Mouse (Mus musculus): Measurements from ENCODE around the gene Itgax.
"Not testable (repeated sequence)": the region's sequence is repeated elsewhere in the genome, so short reads cannot be mapped to it uniquely, and the experiment has no call there.

Itgax gene

DNA sequence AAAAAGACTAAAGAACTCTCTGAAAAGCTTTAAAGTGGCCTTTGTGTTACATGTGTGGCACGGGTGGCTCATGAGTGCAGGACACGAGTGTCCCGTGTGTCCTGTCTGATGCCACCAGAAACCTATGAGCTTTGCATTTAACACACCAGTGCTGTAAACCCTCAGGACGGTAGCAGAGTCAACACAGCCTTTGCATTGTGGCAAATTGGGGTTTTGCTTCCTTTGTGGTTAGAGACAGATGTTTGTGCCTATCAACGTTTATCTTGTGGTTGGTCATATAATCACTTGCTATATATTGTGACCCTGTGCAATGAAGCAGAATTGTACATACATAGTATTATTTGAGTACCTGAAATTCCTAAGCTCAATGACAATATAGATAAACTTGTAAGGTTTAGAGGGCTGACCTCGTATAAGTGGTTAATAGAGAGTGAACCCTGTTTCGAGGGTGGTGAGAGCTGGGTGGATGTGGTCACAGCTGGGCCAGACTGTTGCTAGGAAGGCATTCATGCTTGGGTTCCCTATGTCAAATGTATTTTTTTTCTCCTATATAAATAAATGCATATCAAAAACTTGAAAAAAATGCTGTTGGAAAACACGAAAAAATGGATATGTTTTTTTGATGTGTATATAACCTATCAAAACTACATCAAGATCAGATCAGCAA is 29.5 kb downstream of the Itgax start:
- not testable (repeated sequence) for DNase-seq (ENCODE audit: low spot score)

DNA sequence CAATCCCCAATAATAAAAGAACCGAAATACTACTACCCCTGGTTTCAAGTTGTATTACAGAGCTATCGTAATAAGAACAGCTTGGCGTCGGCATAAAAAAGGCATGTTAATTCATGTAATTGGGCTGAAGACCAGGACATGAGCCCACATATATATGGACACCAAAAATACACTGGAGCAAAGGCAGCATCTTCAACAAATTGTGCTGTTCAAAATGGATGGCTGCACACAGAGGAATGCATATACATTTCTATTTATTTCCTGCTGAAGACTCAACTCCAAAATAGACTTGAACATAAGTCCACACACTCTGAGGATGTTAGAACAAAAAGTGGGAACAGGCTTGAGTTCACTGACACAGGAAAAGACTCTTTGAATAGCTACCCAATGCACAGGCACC is 34.7 kb downstream of the Itgax start:
- no peak for DNase-seq (ENCODE audit: low spot score)

DNA sequence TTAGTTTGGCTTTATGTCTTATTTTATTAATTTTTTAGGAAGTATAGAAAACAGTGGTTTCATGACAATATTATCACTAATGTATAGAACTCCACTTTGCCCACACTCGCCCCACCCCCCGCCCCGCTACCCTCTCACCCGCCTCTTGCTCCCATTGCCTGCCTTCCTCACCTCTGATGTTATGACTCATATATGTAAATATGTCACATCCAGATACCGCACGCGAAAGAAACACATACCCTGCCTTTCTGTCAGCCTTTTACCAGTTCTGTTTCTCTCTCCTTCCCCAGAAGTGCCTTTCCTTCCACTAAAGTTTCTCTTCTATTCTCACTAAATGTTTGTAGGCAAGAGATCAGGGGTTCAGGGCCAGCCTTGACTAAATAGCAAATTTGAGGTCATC is 37.0 kb downstream of the Itgax start:
- no peak for DNase-seq (ENCODE audit: low spot score)

DNA sequence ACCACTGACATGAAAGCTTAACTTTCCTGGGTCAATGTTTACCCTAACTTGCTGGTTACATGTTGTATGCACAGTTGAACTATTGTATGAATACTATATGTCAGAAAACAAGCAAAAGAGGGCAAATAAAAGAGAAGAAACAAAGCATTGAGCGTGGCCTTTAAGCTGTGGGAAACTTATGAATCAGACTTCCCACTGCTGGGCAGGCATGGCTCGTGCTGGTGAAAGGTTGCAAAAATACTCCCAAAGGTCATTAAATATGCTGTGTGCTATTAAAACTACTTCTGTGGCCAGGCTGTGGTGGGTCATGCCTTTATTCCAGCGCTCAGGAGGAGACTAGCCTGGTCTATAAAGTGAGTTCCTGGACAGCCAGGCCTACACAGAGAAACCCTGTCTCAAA is 40.6 kb downstream of the Itgax start:
- no peak for DNase-seq (ENCODE audit: low spot score)

DNA sequence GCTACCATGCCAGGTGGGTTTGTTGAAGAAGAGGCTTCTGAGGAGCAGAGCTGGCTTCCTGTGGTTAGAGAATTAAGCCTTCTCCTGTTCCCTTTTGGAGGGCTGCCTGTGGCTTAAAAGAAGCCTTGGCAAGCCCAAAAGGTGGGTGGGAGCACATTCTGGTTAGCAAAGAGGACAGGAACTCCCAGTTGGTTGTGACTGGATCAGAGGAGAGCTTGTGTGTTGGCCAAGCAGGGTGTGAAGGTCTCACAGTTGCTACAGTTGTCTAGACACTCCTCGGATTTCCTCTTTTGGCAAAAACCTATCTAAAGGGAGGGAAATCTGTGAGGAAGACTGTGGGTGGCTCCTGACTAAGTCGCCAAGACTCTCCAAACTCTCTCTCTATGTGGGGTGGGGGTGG is 49.0 kb downstream of the Itgax start:
- no peak for DNase-seq (ENCODE audit: low spot score)

- no peak for DNase-seq (ENCODE audit: low spot score)
These were observed 50.8 kb downstream of the Itgax start for GRCm38 (mm10) chr7:128180126-128180525.

GRCm38 (mm10) chr7:128180546-128180945 is 51.2 kb downstream of the Itgax start:
- DNase-seq (ENCODE audit: low spot score) = no peak

- no peak for DNase-seq (ENCODE audit: low spot score)
These were observed 52.3 kb downstream of the Itgax start for GRCm38 (mm10) chr7:128181691-128182090.
